In the genomic region with DNA sequence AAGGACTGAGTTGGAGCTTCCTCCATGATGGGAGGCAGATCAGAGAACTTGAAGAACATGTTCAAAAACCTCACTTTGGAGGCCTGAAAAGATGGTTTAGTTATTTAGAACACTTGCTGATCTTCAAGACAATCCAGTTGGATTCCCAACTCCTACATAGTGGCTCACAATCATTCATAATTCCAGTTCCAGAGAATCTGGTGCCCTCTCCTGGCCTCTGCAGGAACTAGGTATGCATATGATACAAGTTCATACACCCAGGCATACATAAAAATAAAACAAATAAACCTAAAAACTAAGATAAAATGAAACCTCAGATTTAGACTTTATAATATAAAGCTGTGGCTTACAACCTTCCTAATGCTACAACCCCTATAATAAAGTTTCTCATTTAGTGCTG, we compare ENCODE assay signal across 9 mouse cellular contexts. TPM values are rescaled to one million over a fixed set of nuclear protein-coding genes. Genes with fewer than 3 reads are reported as not detected.
DNase-seq lines count a peak whose midpoint lies in the region; ATAC-seq and TF ChIP-seq lines count a peak whose summit lies in the region.
"Had no signal": no experiment of that assay in that cellular context is flagged by ENCODE, and none has a peak within 500 bp of the region (broad histone marks: within the 10 kb centered on the region; RNA-seq: fewer than 3 reads in every experiment).

No protein-coding gene starts in this region.

- no peak overlapping the region for H3K27ac ChIP-seq in kidney, embryonic 14.5 days (ENCODE audit: low read depth, low read length)
- H3K27ac ChIP-seq in embryonic facial prominence, embryonic 14.5 days (replicated peaks; ENCODE audit: low read depth, low read length): no peak overlapping the region
- no peak overlapping the region for H3K27ac ChIP-seq in forebrain, embryonic 10.5 days
- H3K27ac ChIP-seq in thymus, adult 2 months (ENCODE audit: control insufficient read depth, insufficient read depth, low read length): no peak overlapping the region

- no peaks in the 10 kb centered on the region for H3K27me3 ChIP-seq in kidney, embryonic 14.5 days (ENCODE audit: control insufficient read depth, insufficient read depth, low read length)
- peaks cover 4% of the 10 kb centered on the region for H3K27me3 ChIP-seq in E14TG2a.4 (ENCODE audit: insufficient read depth, low read length)
- H3K27me3 ChIP-seq in embryonic facial prominence, embryonic 14.5 days (replicated peaks; ENCODE audit: control insufficient read depth, insufficient read depth, low read length): no peaks in the 10 kb centered on the region
- no peaks in the 10 kb centered on the region for H3K27me3 ChIP-seq in forebrain, embryonic 10.5 days (ENCODE audit: poor library complexity, severe bottlenecking)
- H3K27me3 ChIP-seq in thymus, adult 2 months (ENCODE audit: control insufficient read depth, insufficient read depth, low read length): no peaks in the 10 kb centered on the region

- no peaks in the 10 kb centered on the region for H3K9me3 ChIP-seq in kidney, embryonic 14.5 days (ENCODE audit: control insufficient read depth, low read length)
- no peaks in the 10 kb centered on the region for H3K9me3 ChIP-seq in E14TG2a.4 (ENCODE audit: low read length)
- no peaks in the 10 kb centered on the region for H3K9me3 ChIP-seq in embryonic facial prominence, embryonic 14.5 days (ENCODE audit: control insufficient read depth, low read length)
- H3K9me3 ChIP-seq in forebrain, embryonic 10.5 days: no peaks in the 10 kb centered on the region

- no peaks in the 10 kb centered on the region for H3K36me3 ChIP-seq in kidney, embryonic 14.5 days (ENCODE audit: control insufficient read depth, insufficient read depth, low read length)
- H3K36me3 ChIP-seq in E14TG2a.4 (ENCODE audit: insufficient read depth, low read length): no peaks in the 10 kb centered on the region
- no peaks in the 10 kb centered on the region for H3K36me3 ChIP-seq in embryonic facial prominence, embryonic 14.5 days (ENCODE audit: control insufficient read depth, insufficient read depth, low read length)
- no peaks in the 10 kb centered on the region for H3K36me3 ChIP-seq in forebrain, embryonic 10.5 days (replicated peaks)
- H3K36me3 ChIP-seq in thymus, adult 2 months (ENCODE audit: control insufficient read depth, insufficient read depth, low read length): no peaks in the 10 kb centered on the region

- no peak overlapping the region for H3K9ac ChIP-seq in kidney, embryonic 14.5 days (ENCODE audit: low read depth, low read length)
- H3K9ac ChIP-seq in embryonic facial prominence, embryonic 14.5 days (ENCODE audit: low read depth, low read length): no peak overlapping the region

- H3K4me1 ChIP-seq in kidney, embryonic 14.5 days (ENCODE audit: control insufficient read depth, insufficient read depth, low read length): no peaks in the 10 kb centered on the region
- H3K4me1 ChIP-seq in E14TG2a.4 (replicated peaks; ENCODE audit: low read depth, low read length): peaks cover 6% of the 10 kb centered on the region
- no peaks in the 10 kb centered on the region for H3K4me1 ChIP-seq in embryonic facial prominence, embryonic 14.5 days (ENCODE audit: control insufficient read depth, insufficient read depth, low read length)
- peaks cover 8% of the 10 kb centered on the region for H3K4me1 ChIP-seq in forebrain, embryonic 10.5 days
- H3K4me1 ChIP-seq in thymus, adult 2 months (replicated peaks; ENCODE audit: control insufficient read depth, insufficient read depth, low read length): no peaks in the 10 kb centered on the region

- no peak overlapping the region for H3K4me2 ChIP-seq in kidney, embryonic 14.5 days (replicated peaks; ENCODE audit: low read depth, low read length)
- no peak overlapping the region for H3K4me2 ChIP-seq in embryonic facial prominence, embryonic 14.5 days (ENCODE audit: low read depth, low read length)

- no peak for TF ChIP-seq POLR2A in thymus, adult 2 months (IDR thresholded peaks at IDR 0.05; ENCODE audit: control insufficient read depth, extremely low read depth, insufficient read depth, low read length, poor library complexity)

- no peak for ATAC-seq in kidney, embryonic 14.5 days (ENCODE audit: low FRiP score, low TSS enrichment)
- ATAC-seq in embryonic facial prominence, embryonic 14.5 days (ENCODE audit: low read depth): no peak
- ATAC-seq: midbrain, embryonic 16.5 days had no signal

- no peak overlapping the region for H3K4me3 ChIP-seq in kidney, embryonic 14.5 days (ENCODE audit: low read length)
- H3K4me3 ChIP-seq in E14TG2a.4 (replicated peaks; ENCODE audit: low read length): no peak overlapping the region
- H3K4me3 ChIP-seq in embryonic facial prominence, embryonic 14.5 days (ENCODE audit: low read depth, low read length): no peak overlapping the region
- H3K4me3 ChIP-seq in forebrain, embryonic 10.5 days: no peak overlapping the region
- no peak overlapping the region for H3K4me3 ChIP-seq in thymus, adult 2 months (ENCODE audit: control insufficient read depth, insufficient read depth, low read length)

- peak; percentile 9 to 13 for DNase-seq in cerebellum, adult 18-20 months
- no peak for DNase-seq in cerebellum, adult 11-12 months
- peak; percentile 23 for DNase-seq in kidney, adult 9 months
- DNase-seq in embryonic facial prominence, embryonic 14.5 days (ENCODE audit: low spot score): peak; percentile 30
- DNase-seq in forebrain, embryonic 10.5 days (ENCODE audit: extremely low spot score, low spot score): no peak
- DNase-seq in thymus, adult 2 months: no peak

- TF ChIP-seq CTCF in E14TG2a.4 (conservative IDR thresholded peaks at IDR 0.05; ENCODE audit: low read length): peak; percentile 50
- TF ChIP-seq CTCF in thymus, adult 2 months (IDR thresholded peaks at IDR 0.05; ENCODE audit: borderline replicate concordance, control insufficient read depth, extremely low read depth, insufficient read depth, low read length, poor library complexity): no peak

RNA-seq across cellular contexts. Expression of gene Nkain2, which starts 4.8 kb away (rescaled TPM):
- polyA plus RNA-seq in kidney, embryonic 14.5 days (2014; fragmentation: Nextera tagmentation; extraction: Ambion mirVana): 0.59 and 0.79 TPM in 2 replicates
- 1.6 and 2.4 TPM in 2 replicates for polyA plus RNA-seq in embryonic facial prominence, embryonic 14.5 days (2014; fragmentation: Nextera tagmentation; extraction: Ambion mirVana)
- 0.45 and 1.2 TPM in 2 replicates for polyA plus RNA-seq in forebrain, embryonic 10.5 days (2016; fragmentation: Nextera tagmentation; extraction: Ambion mirVana)
- polyA plus RNA-seq in thymus, adult 2 months (2012; rRNA removed): not detected in 2 replicates

Comparison
In these comparisons a context has a peak if more than half of its experiments do, and no peak if none do; other contexts are left out.
1. DNase-seq: peak in cerebellum, adult 18-20 months (2 of 2), kidney, adult 9 months (single experiment) and embryonic facial prominence, embryonic 14.5 days (single experiment); none in cerebellum, adult 11-12 months (single experiment), forebrain, embryonic 10.5 days (single experiment) and thymus, adult 2 months (single experiment).